Mouse (Mus musculus) MEL (cell line): ENCODE measurements around the gene Zfp385b. TPM values are rescaled to one million over a fixed set of nuclear protein-coding genes. Genes with fewer than 3 reads are reported as not detected.

Experiments
- DNase-seq: peaks from one replicate; pipeline ENCODE4 v3.0.0; 2011; ENCODE audit warnings: low read depth, low spot score
- H3K27ac ChIP-seq: 2 replicates; pipeline ENCODE4 v1.5.1; 2012; ENCODE audit warnings: low read depth, mild to moderate bottlenecking, control low read depth, low read length, moderate library complexity; ENCODE audit not compliant: control insufficient read depth
- H3K27me3 ChIP-seq, 2 experiments: fragments of 150-350 bp in 1 of 2; sonication (generic) in 1 of 2; 2 replicates each; pipeline ENCODE4 v1.6.1; 2012; ENCODE audit warnings: low read length in 2 of 2, mild to moderate bottlenecking in 2 of 2, improper control_type of control experiment in 1 of 2, moderate library complexity in 1 of 2; ENCODE audit not compliant: insufficient read depth in 2 of 2, control insufficient read depth in 1 of 2
- H3K36me3 ChIP-seq, 2 experiments: 2 replicates each; pipeline ENCODE4 v1.6.1; 2012 to 2014; ENCODE audit warnings: low read length in 2 of 2, improper control_type of control experiment in 1 of 2, inconsistent platforms in 1 of 2, mild to moderate bottlenecking in 1 of 2; ENCODE audit not compliant: insufficient read depth in 2 of 2, control insufficient read depth in 1 of 2
- H3K4me1 ChIP-seq, 2 experiments: fragments of 150-350 bp in 1 of 2; sonication (generic) in 1 of 2; 2 replicates each; pipeline ENCODE4 v1.6.1; 2012; ENCODE audit warnings: low read length in 2 of 2, improper control_type of control experiment in 1 of 2, mild to moderate bottlenecking in 1 of 2; ENCODE audit not compliant: insufficient read depth in 2 of 2, control insufficient read depth in 1 of 2
- H3K4me3 ChIP-seq, 2 experiments: fragments of 150-350 bp in 1 of 2; sonication (generic) in 1 of 2; 2 replicates each; pipeline ENCODE4 v1.5.1; 2012; ENCODE audit warnings: low read depth in 2 of 2, low read length in 2 of 2, mild to moderate bottlenecking in 2 of 2, moderate library complexity in 2 of 2, control low read depth in 1 of 2, improper control_type of control experiment in 1 of 2; ENCODE audit not compliant: control insufficient read depth in 1 of 2, insufficient read depth in 1 of 2
- H3K79me2 ChIP-seq: 2 replicates; pipeline ENCODE4 v1.6.1; 2012; ENCODE audit warnings: mild to moderate bottlenecking, low read length, moderate library complexity; ENCODE audit not compliant: control insufficient read depth, poor library complexity, insufficient read depth
- H3K9ac ChIP-seq: 2 replicates; pipeline ENCODE4 v1.6.1; 2012; ENCODE audit warnings: low read depth, mild to moderate bottlenecking, control low read depth, low read length, moderate library complexity; ENCODE audit not compliant: control insufficient read depth, poor library complexity, severe bottlenecking
- H3K9me3 ChIP-seq: fragments of 150-350 bp; sonication (generic); replicated peaks from 2 replicates; pipeline ENCODE4 v1.6.1; 2012; ENCODE audit warnings: mild to moderate bottlenecking, low read length, improper control_type of control experiment, moderate library complexity; ENCODE audit not compliant: insufficient read depth
- BHLHE40 ChIP-seq: IDR thresholded peaks from 2 replicates; pipeline ENCODE4 v1.6.1; 2012; ENCODE audit warnings: low read depth, mild to moderate bottlenecking, inconsistent platforms, low read length, improper control_type of control experiment, borderline replicate concordance
- CHD1 ChIP-seq: IDR thresholded peaks from 2 replicates; pipeline ENCODE4 v1.6.1; 2012; ENCODE audit warnings: low read depth, mild to moderate bottlenecking, inconsistent platforms, low read length, improper control_type of control experiment
- ELF1 ChIP-seq: IDR thresholded peaks from 2 replicates; pipeline ENCODE4 v1.6.1; 2014; ENCODE audit warnings: low read depth, mild to moderate bottlenecking, inconsistent platforms, low read length, improper control_type of control experiment, moderate library complexity
- EP300 ChIP-seq, 2 experiments: IDR thresholded peaks; 2 replicates each; pipeline ENCODE4 v1.6.1; 2011; ENCODE audit warnings: improper control_type of control experiment in 2 of 2, low read length in 2 of 2, low read depth in 1 of 2, mild to moderate bottlenecking in 1 of 2
- GABPA ChIP-seq: IDR thresholded peaks from 2 replicates; pipeline ENCODE4 v1.6.1; 2012; ENCODE audit warnings: low read depth, mild to moderate bottlenecking, inconsistent platforms, low read length, improper control_type of control experiment, moderate library complexity
- GATA1 ChIP-seq: IDR thresholded peaks from 2 replicates; pipeline ENCODE4 v1.6.1; 2011; ENCODE audit warnings: low read depth, low read length, improper control_type of control experiment
- HCFC1 ChIP-seq: IDR thresholded peaks from 2 replicates; pipeline ENCODE4 v1.6.1; 2012; ENCODE audit warnings: low read depth, mild to moderate bottlenecking, inconsistent platforms, low read length, improper control_type of control experiment, moderate library complexity
- KAT2A ChIP-seq: conservative IDR thresholded peaks from 2 replicates; pipeline ENCODE4 v1.6.1; 2012; ENCODE audit warnings: low read depth, low read length, improper control_type of control experiment, inconsistent platforms
- MAFK ChIP-seq: IDR thresholded peaks from 2 replicates; pipeline ENCODE4 v1.6.1; 2011; ENCODE audit warnings: low read depth, mild to moderate bottlenecking, low read length, improper control_type of control experiment, borderline replicate concordance
- MAX ChIP-seq: IDR thresholded peaks from 2 replicates; pipeline ENCODE4 v1.6.1; 2011; ENCODE audit warnings: low read length, improper control_type of control experiment
- MEF2A ChIP-seq: IDR thresholded peaks from 2 replicates; pipeline ENCODE4 v1.6.1; 2014; ENCODE audit warnings: low read depth, mild to moderate bottlenecking, inconsistent platforms, low read length, improper control_type of control experiment; ENCODE audit not compliant: poor library complexity, insufficient replicate concordance, severe bottlenecking; ENCODE audit errors: extremely low read depth
- MXI1 ChIP-seq: IDR thresholded peaks from 2 replicates; pipeline ENCODE4 v1.6.1; 2011; ENCODE audit warnings: mild to moderate bottlenecking, low read depth, low read length, improper control_type of control experiment
- MYB ChIP-seq: IDR thresholded peaks from 2 replicates; pipeline ENCODE4 v1.6.1; 2011; ENCODE audit warnings: mild to moderate bottlenecking, low read depth, low read length, improper control_type of control experiment
- POLR2A ChIP-seq, 2 experiments: IDR thresholded peaks; 2 replicates each; pipeline ENCODE4 v1.6.1; 2011 to 2012; ENCODE audit warnings: low read length in 2 of 2, mild to moderate bottlenecking in 2 of 2, control low read depth in 1 of 2, improper control_type of control experiment in 1 of 2, low read depth in 1 of 2, moderate library complexity in 1 of 2; ENCODE audit not compliant: control insufficient read depth in 1 of 2, insufficient read depth in 1 of 2, poor library complexity in 1 of 2
- POLR2AphosphoS2 ChIP-seq: IDR thresholded peaks from 2 replicates; pipeline ENCODE4 v1.6.1; 2011; ENCODE audit warnings: low read length, improper control_type of control experiment
- POLR2AphosphoS5 ChIP-seq: IDR thresholded peaks from 2 replicates; pipeline ENCODE4 v1.6.1; 2012; ENCODE audit warnings: low read depth, borderline replicate concordance, mild to moderate bottlenecking, inconsistent platforms, low read length, moderate library complexity, mixed read lengths
- RAD21 ChIP-seq: IDR thresholded peaks from 2 replicates; pipeline ENCODE4 v1.6.1; 2011; ENCODE audit warnings: mild to moderate bottlenecking, low read depth, low read length, improper control_type of control experiment
- RCOR1 ChIP-seq: IDR thresholded peaks from 2 replicates; pipeline ENCODE4 v1.6.1; 2012; ENCODE audit warnings: low read depth, mild to moderate bottlenecking, inconsistent platforms, low read length, improper control_type of control experiment
- SIN3A ChIP-seq: IDR thresholded peaks from 2 replicates; pipeline ENCODE4 v1.6.1; 2012; ENCODE audit warnings: low read length, improper control_type of control experiment, inconsistent platforms
- TBP ChIP-seq: IDR thresholded peaks from 2 replicates; pipeline ENCODE4 v1.8.0; 2011; ENCODE audit warnings: low read depth, low read length, improper control_type of control experiment
- UBTF ChIP-seq: IDR thresholded peaks from 2 replicates; pipeline ENCODE4 v1.6.1; 2012; ENCODE audit warnings: low read depth, mild to moderate bottlenecking, inconsistent platforms, low read length, improper control_type of control experiment, moderate library complexity, borderline replicate concordance; ENCODE audit not compliant: insufficient read depth
- USF2 ChIP-seq, 2 experiments: IDR thresholded peaks; 2 replicates each; pipeline ENCODE4 v1.6.1; 2011 to 2012; ENCODE audit warnings: improper control_type of control experiment in 2 of 2, low read length in 2 of 2, borderline replicate concordance in 1 of 2, inconsistent platforms in 1 of 2, low read depth in 1 of 2, mild to moderate bottlenecking in 1 of 2; ENCODE audit not compliant: insufficient read depth in 1 of 2
- ZC3H11A ChIP-seq: IDR thresholded peaks from 2 replicates; pipeline ENCODE4 v1.6.1; 2012; ENCODE audit warnings: low read depth, mild to moderate bottlenecking, inconsistent platforms, low read length, improper control_type of control experiment
- ZMIZ1 ChIP-seq: IDR thresholded peaks from 2 replicates; pipeline ENCODE4 v1.6.1; 2012; ENCODE audit warnings: low read depth, mild to moderate bottlenecking, inconsistent platforms, low read length, improper control_type of control experiment, moderate library complexity
- ZNF384 ChIP-seq: IDR thresholded peaks from 2 replicates; pipeline ENCODE4 v1.6.1; 2012; ENCODE audit warnings: low read depth, mild to moderate bottlenecking, inconsistent platforms, low read length, improper control_type of control experiment
- polyA plus RNA-seq, 2 experiments: library from polyadenylated mRNA; stranded (reverse) in 1 of 2; unstranded in 1 of 2; fragments of >175 nt in 1 of 2; fragments of >200 nt in 1 of 2; gene quantifications; 2 replicates each; pipeline versions ENCODE4 v1.2.1 to v1.2.4; 2012; ENCODE audit warnings: low replicate concordance in 2 of 2, low read depth in 1 of 2; ENCODE audit not compliant: insufficient read length in 2 of 2, insufficient read depth in 1 of 2, missing spikeins in 1 of 2
- total RNA-seq: library from RNA; depleted of rRNA; stranded (reverse); fragments of 300-350 nt; gene quantifications from 2 replicates; pipeline ENCODE4 v1.2.3, GENCODE M21; 2012

Gene Zfp385b
- total and polyA plus RNA-seq, 3 experiments: not detected

DNA sequence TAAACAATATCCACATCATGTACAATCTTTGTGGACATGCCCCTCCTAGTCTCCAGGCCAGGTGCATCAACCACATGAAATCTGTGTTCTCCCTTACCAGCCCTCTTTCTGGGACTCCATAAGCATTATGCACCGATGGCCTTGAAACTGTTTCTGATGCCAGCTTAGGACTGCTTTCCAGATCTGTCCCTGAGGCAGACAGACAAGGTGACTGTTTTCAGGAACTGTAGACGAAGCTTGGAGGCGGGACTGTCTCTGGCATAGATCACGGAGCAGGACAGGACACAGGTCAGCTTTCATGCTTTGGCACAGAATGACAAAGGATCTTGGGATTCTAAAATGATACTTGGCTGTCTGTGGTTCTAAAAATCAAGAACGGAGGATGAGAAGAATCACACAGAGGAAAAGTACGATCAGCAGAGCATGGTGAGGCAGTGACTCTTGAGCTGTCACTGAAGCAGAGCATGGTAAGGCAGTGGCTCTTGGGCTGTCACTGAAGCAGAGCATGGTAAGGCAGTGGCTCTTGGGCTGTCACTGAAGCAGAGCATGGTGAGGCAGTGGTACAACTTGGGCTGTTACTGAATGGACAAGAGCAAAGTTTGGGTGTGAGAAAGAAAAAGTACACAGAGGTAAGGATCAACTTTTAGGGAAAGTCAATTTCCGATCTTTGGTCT lies 291.2 kb downstream of the Zfp385b start:
- no peaks in the 10 kb centered on the region for H3K36me3 ChIP-seq
- no peak for TF ChIP-seq MXI1
- TF ChIP-seq HCFC1: no peak
- TF ChIP-seq ZMIZ1: no peak
- TF ChIP-seq MAX: no peak
- no peak for TF ChIP-seq ZNF384
- no peak for TF ChIP-seq EP300 (IDR thresholded peaks at IDR 0.05; ENCODE audit: low read depth in 1 of 2, low read length in 2 of 2)
- TF ChIP-seq RCOR1: no peak
- TF ChIP-seq CHD1: no peak
- TF ChIP-seq RAD21: no peak
- TF ChIP-seq GABPA: no peak
- TF ChIP-seq, all 39 proteins: peak for 0
- Histone ChIP-seq H3K27me3 (no peaks in the 10 kb centered on the region), H3K4me1 (no peaks in the 10 kb centered on the region), H3K9ac (no peak overlapping the region), H3K9me3 (no peaks in the 10 kb centered on the region), H3K27ac (no peak overlapping the region), H3K79me2 (no peaks in the 10 kb centered on the region), H3K4me3 (no peak overlapping the region)
- DNase-seq: no peak

DNA sequence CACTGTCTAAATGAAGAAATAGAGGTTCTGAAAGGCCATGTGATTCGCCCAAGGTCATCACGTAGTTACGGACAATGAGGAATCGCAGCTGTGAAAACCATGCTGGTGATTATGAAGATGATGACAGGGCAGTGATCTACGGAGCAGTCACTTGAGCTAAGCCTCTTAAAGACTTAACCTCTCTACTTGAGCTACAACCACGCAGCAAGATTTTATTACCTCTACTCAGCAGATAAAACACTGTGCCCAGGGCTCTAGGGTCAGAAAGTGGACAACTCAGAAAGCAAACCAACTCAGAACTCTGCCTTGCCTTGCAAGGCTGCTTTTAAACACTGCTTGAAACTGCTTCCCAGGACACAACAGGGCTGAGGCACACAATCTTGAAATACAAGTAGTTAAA lies 291.8 kb downstream of the Zfp385b start:
- Histone ChIP-seq H3K4me1 (no peaks in the 10 kb centered on the region), H3K9me3 (no peaks in the 10 kb centered on the region), H3K79me2 (no peaks in the 10 kb centered on the region), H3K36me3 (no peaks in the 10 kb centered on the region), H3K9ac (no peak overlapping the region), H3K27me3 (no peaks in the 10 kb centered on the region)
- no peak for DNase-seq
- TF ChIP-seq RAD21 (no peak), POLR2A (IDR thresholded peaks at IDR 0.05; ENCODE audit: control insufficient read depth in 1 of 2, insufficient read depth in 1 of 2, low read depth in 1 of 2, low read length in 2 of 2, poor library complexity in 1 of 2) (no peak)
- TF ChIP-seq, all 39 proteins: peak for 0
- Histone ChIP-seq H3K27ac (no peak overlapping the region), H3K4me3 (no peak overlapping the region)

DNA sequence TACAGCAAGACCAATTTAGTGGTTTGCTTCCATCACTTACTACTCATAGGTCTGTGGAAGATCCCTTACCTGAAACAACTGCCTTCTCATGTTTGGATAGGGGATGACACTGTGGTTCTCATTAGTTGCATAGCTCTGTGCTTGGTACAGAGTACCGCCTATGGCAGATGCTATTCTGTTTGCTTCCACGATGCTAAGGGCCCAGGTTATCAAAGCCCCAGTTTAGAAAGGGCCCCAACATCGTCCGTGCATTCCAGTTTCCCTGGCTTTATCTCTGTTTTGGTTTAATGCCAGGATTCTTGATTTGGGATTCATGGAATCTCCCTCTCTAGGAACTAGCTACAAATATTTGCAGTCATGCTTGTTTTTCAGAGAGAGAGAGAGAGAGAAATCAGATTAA lies 292.6 kb downstream of the Zfp385b start:
- Histone ChIP-seq H3K27ac (no peak overlapping the region), H3K36me3 (no peaks in the 10 kb centered on the region), H3K9me3 (no peaks in the 10 kb centered on the region), H3K4me3 (no peak overlapping the region), H3K9ac (no peak overlapping the region), H3K4me1 (no peaks in the 10 kb centered on the region), H3K79me2 (no peaks in the 10 kb centered on the region), H3K27me3 (no peaks in the 10 kb centered on the region)
- TF ChIP-seq ZC3H11A (no peak), ZMIZ1 (no peak), POLR2AphosphoS5 (no peak), KAT2A (no peak), MXI1 (no peak), TBP (no peak), USF2 (IDR thresholded peaks at IDR 0.05; ENCODE audit: borderline replicate concordance in 1 of 2, insufficient read depth in 1 of 2, low read depth in 1 of 2, low read length in 2 of 2) (no peak), MEF2A (no peak), UBTF (no peak), EP300 (IDR thresholded peaks at IDR 0.05; ENCODE audit: low read depth in 1 of 2, low read length in 2 of 2) (no peak), GATA1 (no peak), POLR2AphosphoS2 (no peak), SIN3A (no peak), MYB (no peak), CHD1 (no peak), RAD21 (no peak), MAFK (no peak), BHLHE40 (no peak), GABPA (no peak), ELF1 (no peak)
- no peak for DNase-seq
